Mouse (Mus musculus) spleen, adult 2 months (tissue): ENCODE data around the gene Fbxl4.

Source experiments
- CTCF ChIP-seq: fragments of 200-500 bp; IDR thresholded peaks from 2 replicates; pipeline ENCODE4 v1.5.1; 2011; ENCODE audit warnings: mild to moderate bottlenecking, inconsistent platforms; ENCODE audit not compliant: insufficient read depth, insufficient read length, insufficient replicate concordance; ENCODE audit errors: extremely low read depth
- POLR2A ChIP-seq: fragments of 200-500 bp; IDR thresholded peaks from 2 replicates; pipeline ENCODE4 v1.6.1; 2011; ENCODE audit warnings: low read depth, low read length, inconsistent platforms

- TF ChIP-seq CTCF: no peak
- no peak for TF ChIP-seq POLR2A
Observed at GRCm38 (mm10) chr4:22480091-22480857, 122.9 kb downstream of the Fbxl4 start.
